Mouse (Mus musculus): Measurements from ENCODE around the gene Pde10a. TPM values are rescaled to one million over a fixed set of nuclear protein-coding genes. Genes with fewer than 3 reads are reported as not detected.

Gene Pde10a
- polyA plus RNA-seq, 1 experiment, result 2.0 TPM

DNA sequence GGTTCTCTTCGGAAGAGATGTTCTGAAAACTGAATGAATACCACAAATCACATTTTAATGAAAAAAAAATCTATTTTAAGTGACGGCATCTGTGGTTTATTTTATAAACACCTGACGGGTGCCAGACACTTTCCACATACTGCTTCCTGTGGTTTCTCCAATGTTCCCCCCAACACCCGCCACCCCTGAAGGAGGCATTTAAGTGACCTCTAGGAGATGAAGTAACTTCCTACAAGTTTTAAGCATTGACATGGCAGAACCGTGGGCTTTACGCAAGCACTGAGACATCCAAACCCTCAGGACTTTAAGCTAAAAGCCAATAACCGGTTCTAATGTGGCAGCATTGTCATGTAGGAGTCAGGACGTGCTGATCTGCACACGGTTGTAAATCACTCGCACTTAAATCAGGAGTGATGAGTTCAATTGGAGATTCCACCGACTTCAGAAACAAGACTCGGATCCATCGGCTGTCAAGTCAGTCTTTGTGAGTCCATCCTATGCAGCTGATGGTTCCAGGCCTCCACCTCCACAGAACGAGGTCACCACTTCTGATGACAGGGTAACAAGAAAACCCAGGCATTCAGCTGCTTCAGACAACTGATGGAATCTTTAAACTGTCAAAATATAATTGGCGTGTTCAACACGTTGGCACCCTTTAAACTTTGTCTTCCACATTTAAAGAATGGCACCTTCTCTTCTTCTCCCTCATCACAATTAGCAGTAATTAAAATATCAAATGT is 115.7 kb downstream of the Pde10a start:
- WGBS, result 81% methylated on average over 16 of the region's 16 CpGs

DNA sequence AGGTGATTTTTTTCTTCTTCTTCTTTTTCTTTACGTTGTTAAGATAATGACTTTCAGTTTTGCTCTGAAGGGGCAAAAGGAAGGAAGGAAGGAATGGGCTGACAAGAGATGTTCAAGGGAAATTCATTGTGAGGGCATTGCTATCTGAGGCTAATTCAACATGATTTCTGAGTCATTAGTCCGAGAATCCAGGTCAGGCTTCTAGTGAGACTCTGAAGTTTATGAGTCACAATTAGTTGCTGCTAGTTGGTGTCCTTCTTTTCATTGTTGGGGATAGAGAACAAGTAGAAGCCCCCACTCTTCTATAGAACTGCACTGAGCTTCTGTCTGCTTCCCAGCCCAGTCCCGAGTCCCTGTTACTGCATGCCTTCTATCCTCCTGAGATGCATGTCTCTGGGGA is 116.3 kb downstream of the Pde10a start:
- TF ChIP-seq POLR2A (IDR thresholded peaks at IDR 0.05; ENCODE audit: low read depth, low read length) (no peak), CTCF (conservative IDR thresholded peaks at IDR 0.05; ENCODE audit: insufficient read depth, insufficient read length, low read depth, low read length) (no peak)
- WGBS, result 59% methylated on average over 3 of the region's 3 CpGs
- H3K27ac ChIP-seq (ENCODE audit: insufficient read depth, low read depth, low read length), result no peak overlapping the region
- H3K4me1 ChIP-seq (ENCODE audit: control insufficient read depth, insufficient read depth, low read length), result no peaks in the 10 kb centered on the region
- no peaks in the 10 kb centered on the region for H3K36me3 ChIP-seq (ENCODE audit: control insufficient read depth, insufficient read depth, low read length)
- no peak overlapping the region for H3K4me3 ChIP-seq (ENCODE audit: insufficient read depth, low read depth, low read length)
- no peak for DNase-seq
- H3K27me3 ChIP-seq (replicated peaks; ENCODE audit: control insufficient read depth, insufficient read depth, low read length), result no peaks in the 10 kb centered on the region

More for the DNA sequence above, 115.7 kb downstream of the Pde10a start:
- H3K27me3 ChIP-seq (replicated peaks; ENCODE audit: control insufficient read depth, insufficient read depth, low read length), result no peaks in the 10 kb centered on the region
- no peak overlapping the region for H3K27ac ChIP-seq (ENCODE audit: insufficient read depth, low read depth, low read length)
- DNase-seq, result no peak
- H3K4me3 ChIP-seq (ENCODE audit: insufficient read depth, low read depth, low read length), result no peak overlapping the region
- no peaks in the 10 kb centered on the region for H3K36me3 ChIP-seq (ENCODE audit: control insufficient read depth, insufficient read depth, low read length)
- TF ChIP-seq CTCF (conservative IDR thresholded peaks at IDR 0.05; ENCODE audit: insufficient read depth, insufficient read length, low read depth, low read length) (no peak), POLR2A (IDR thresholded peaks at IDR 0.05; ENCODE audit: low read depth, low read length) (no peak)
- no peaks in the 10 kb centered on the region for H3K4me1 ChIP-seq (ENCODE audit: control insufficient read depth, insufficient read depth, low read length)

DNA sequence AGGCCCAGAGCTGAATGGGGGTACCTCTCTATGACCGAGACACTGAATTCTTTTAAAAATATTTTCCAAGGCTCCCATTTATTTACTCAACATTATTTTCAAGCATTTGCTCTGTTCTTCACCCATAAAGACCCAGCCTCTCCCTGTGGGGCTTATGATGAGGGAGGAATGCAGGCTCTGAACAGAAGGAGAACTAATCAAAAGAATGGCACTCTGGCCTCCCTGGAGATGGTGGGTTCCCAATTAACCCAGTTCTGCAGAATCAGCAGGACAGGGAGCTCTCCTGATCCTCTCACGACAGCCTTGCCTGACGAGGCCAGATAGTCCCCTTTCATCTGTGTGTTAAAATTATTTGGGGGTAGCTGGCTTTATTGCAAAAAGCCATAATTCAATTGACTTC is 117.2 kb downstream of the Pde10a start:
- H3K27ac ChIP-seq (ENCODE audit: insufficient read depth, low read depth, low read length), result no peak overlapping the region
- H3K4me3 ChIP-seq (ENCODE audit: insufficient read depth, low read depth, low read length), result no peak overlapping the region
- no peaks in the 10 kb centered on the region for H3K4me1 ChIP-seq (ENCODE audit: control insufficient read depth, insufficient read depth, low read length)
- H3K36me3 ChIP-seq (ENCODE audit: control insufficient read depth, insufficient read depth, low read length), result no peaks in the 10 kb centered on the region
- 71% methylated on average over 3 of the region's 3 CpGs for WGBS
- DNase-seq, result no peak
- no peaks in the 10 kb centered on the region for H3K27me3 ChIP-seq (replicated peaks; ENCODE audit: control insufficient read depth, insufficient read depth, low read length)
- TF ChIP-seq CTCF (conservative IDR thresholded peaks at IDR 0.05; ENCODE audit: insufficient read depth, insufficient read length, low read depth, low read length) (no peak), POLR2A (IDR thresholded peaks at IDR 0.05; ENCODE audit: low read depth, low read length) (no peak)

DNA sequence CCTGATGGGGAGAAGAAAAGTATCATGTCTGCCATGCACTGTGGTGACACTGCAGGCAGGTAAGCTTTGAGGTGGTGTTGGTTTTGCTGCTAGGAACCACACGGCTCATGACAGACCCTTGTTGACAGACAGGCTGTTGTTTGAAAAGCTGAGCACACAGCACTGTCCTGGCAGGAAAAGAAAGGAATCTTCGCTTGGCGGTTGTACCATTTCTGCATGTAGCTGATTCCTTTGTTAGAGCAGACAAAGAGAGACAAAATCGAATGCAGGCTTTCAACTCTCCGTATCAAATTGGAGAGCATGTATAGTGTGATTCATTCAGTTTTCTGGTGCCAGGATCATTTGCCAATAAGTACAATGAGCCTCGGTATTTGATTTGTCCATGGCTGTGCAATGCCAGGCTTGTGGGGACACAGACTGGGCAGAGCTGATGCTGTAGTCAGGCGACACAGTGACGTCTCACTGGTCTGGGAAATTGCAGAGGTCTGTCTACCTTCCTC is 122.2 kb downstream of the Pde10a start:
- no peak for TF ChIP-seq CTCF (conservative IDR thresholded peaks at IDR 0.05; ENCODE audit: insufficient read depth, insufficient read length, low read depth, low read length)
- TF ChIP-seq POLR2A (IDR thresholded peaks at IDR 0.05; ENCODE audit: low read depth, low read length), result no peak
- DNase-seq, result no peak

DNA sequence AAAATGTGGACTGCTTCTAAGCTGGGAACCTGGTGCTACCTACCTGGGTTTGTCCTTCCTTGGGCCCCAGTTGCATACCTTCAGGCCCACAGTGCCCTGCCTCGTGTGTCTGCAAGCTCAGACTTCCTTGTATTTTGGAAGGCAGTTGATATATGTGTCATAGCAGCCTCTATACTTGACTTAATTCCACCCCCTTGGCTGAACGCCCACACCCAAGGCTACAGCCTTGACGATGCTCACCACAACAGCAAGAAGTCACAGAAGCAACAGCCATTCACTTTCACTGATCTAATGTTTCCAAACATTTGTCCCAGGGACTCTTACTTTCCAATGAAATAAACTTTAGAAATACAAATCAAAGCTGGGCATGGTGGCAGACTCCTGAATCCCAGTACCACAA is 123.1 kb downstream of the Pde10a start:
- 63% methylated on average over 3 of the region's 3 CpGs for WGBS
- Histone ChIP-seq H3K4me1 (ENCODE audit: control insufficient read depth, insufficient read depth, low read length) (no peaks in the 10 kb centered on the region), H3K36me3 (ENCODE audit: control insufficient read depth, insufficient read depth, low read length) (no peaks in the 10 kb centered on the region), H3K27me3 (replicated peaks; ENCODE audit: control insufficient read depth, insufficient read depth, low read length) (no peaks in the 10 kb centered on the region), H3K27ac (ENCODE audit: insufficient read depth, low read depth, low read length) (no peak overlapping the region), H3K4me3 (ENCODE audit: insufficient read depth, low read depth, low read length) (no peak overlapping the region)
- TF ChIP-seq CTCF (conservative IDR thresholded peaks at IDR 0.05; ENCODE audit: insufficient read depth, insufficient read length, low read depth, low read length) (no peak), POLR2A (IDR thresholded peaks at IDR 0.05; ENCODE audit: low read depth, low read length) (no peak)
- DNase-seq, result no peak

More for the DNA sequence above, 122.2 kb downstream of the Pde10a start:
- no peak overlapping the region for H3K4me3 ChIP-seq (ENCODE audit: insufficient read depth, low read depth, low read length)
- no peaks in the 10 kb centered on the region for H3K4me1 ChIP-seq (ENCODE audit: control insufficient read depth, insufficient read depth, low read length)
- WGBS, result 81% methylated on average over 8 of the region's 8 CpGs
- H3K27ac ChIP-seq (ENCODE audit: insufficient read depth, low read depth, low read length), result no peak overlapping the region
- no peaks in the 10 kb centered on the region for H3K36me3 ChIP-seq (ENCODE audit: control insufficient read depth, insufficient read depth, low read length)
- H3K27me3 ChIP-seq (replicated peaks; ENCODE audit: control insufficient read depth, insufficient read depth, low read length), result no peaks in the 10 kb centered on the region

DNA sequence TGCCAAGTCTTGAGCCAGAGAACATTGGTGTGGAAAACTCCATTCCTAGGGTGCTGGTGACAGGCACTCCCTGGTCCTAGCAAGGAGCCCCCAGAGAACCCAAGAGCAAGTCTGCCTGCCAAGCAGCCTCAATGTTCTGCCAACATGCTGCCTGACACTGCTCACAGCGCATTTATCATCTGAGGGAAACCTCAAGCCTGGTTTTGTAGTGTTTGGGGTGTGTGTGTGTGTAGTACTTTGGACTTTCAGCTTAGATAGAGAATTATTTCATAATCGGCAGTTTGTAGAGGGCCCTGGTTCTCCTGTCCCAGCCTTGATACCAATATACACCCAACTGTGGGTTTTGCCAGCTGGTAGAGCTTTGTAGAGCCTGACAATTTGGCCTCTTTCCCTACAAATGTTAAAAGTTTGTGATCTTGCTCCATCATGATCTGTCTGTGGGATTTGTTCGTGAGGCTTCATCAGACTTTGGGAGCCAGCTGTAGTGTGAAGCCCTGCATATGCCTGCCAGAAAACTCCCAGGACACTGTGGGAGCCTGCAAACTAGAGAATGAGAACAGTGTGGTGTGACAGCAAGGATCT is 127.6 kb downstream of the Pde10a start:
- Histone ChIP-seq H3K36me3 (ENCODE audit: control insufficient read depth, insufficient read depth, low read length) (no peaks in the 10 kb centered on the region), H3K27ac (ENCODE audit: insufficient read depth, low read depth, low read length) (no peak overlapping the region), H3K4me1 (ENCODE audit: control insufficient read depth, insufficient read depth, low read length) (no peaks in the 10 kb centered on the region), H3K27me3 (replicated peaks; ENCODE audit: control insufficient read depth, insufficient read depth, low read length) (no peaks in the 10 kb centered on the region), H3K4me3 (ENCODE audit: insufficient read depth, low read depth, low read length) (no peak overlapping the region)
- peak; percentile 6 for DNase-seq
- TF ChIP-seq POLR2A (IDR thresholded peaks at IDR 0.05; ENCODE audit: low read depth, low read length) (no peak), CTCF (conservative IDR thresholded peaks at IDR 0.05; ENCODE audit: insufficient read depth, insufficient read length, low read depth, low read length) (no peak)
- 70% methylated on average over 3 of the region's 3 CpGs for WGBS

DNA sequence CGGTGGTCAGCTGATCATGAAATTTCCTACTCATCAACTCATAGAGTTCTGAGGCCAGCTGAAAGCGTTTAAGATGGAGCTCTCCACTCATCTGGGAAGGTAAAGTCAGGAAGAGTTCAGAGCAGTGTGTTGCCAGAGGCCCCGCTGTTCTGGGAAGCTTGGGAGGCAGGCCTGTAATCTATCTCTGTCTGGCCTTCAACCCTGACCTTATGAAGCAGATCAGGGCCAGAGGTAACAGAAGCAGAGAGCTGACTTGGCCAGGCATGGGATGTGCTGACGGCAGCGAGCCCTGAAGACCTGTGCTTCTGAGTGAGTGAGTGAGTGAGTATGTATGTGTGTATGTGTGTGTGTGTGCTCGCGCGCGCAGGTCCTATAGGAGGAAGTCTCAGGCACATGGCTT is 132.5 kb downstream of the Pde10a start:
- Histone ChIP-seq H3K4me1 (ENCODE audit: control insufficient read depth, insufficient read depth, low read length) (no peaks in the 10 kb centered on the region), H3K27ac (ENCODE audit: insufficient read depth, low read depth, low read length) (no peak overlapping the region), H3K4me3 (ENCODE audit: insufficient read depth, low read depth, low read length) (no peak overlapping the region), H3K27me3 (replicated peaks; ENCODE audit: control insufficient read depth, insufficient read depth, low read length) (no peaks in the 10 kb centered on the region), H3K36me3 (ENCODE audit: control insufficient read depth, insufficient read depth, low read length) (no peaks in the 10 kb centered on the region)
- peak; percentile 22 for DNase-seq
- TF ChIP-seq POLR2A (IDR thresholded peaks at IDR 0.05; ENCODE audit: low read depth, low read length) (no peak), CTCF (conservative IDR thresholded peaks at IDR 0.05; ENCODE audit: insufficient read depth, insufficient read length, low read depth, low read length) (no peak)
- 67% methylated on average over 9 of the region's 9 CpGs for WGBS
